Mouse (Mus musculus) spleen, adult 2 months (tissue): Measurements from ENCODE around the gene Necab2.

Experiments used
- CTCF ChIP-seq: fragments of 200-500 bp; IDR thresholded peaks from 2 replicates; pipeline ENCODE4 v1.5.1; 2011; ENCODE audit warnings: mild to moderate bottlenecking, inconsistent platforms; ENCODE audit not compliant: insufficient read depth, insufficient read length, insufficient replicate concordance; ENCODE audit errors: extremely low read depth
- POLR2A ChIP-seq: fragments of 200-500 bp; IDR thresholded peaks from 2 replicates; pipeline ENCODE4 v1.6.1; 2011; ENCODE audit warnings: low read depth, low read length, inconsistent platforms

DNA sequence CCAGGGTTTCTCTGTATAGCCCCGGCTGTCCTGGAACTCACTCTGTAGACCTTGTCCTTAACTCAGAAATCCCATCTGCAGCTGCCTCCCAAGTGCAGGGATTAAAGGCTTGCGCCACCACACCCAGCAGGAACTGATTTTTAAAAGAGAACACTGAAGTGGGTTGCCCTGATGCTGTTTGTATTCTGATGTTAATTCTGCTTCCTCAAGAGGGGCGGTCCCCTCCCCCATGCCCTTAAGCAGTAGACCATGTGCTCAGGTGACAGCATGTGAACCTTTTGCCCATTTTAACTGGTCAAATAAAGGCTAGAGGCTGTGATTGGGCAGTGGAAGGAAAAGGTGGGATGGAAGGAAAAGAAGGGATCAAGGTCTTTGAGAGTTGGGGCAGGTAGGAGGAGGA is 69.2 kb downstream of the Necab2 start:
- no peak for TF ChIP-seq POLR2A
- TF ChIP-seq CTCF: no peak
